Mouse (Mus musculus) stomach, postnatal 0 days (tissue): Measurements from ENCODE around the gene Rpap3. TPM values are rescaled to one million over a fixed set of nuclear protein-coding genes. Genes with fewer than 3 reads are reported as not detected.

Experiments
- ATAC-seq: fragments of 200-750 bp; cut with Nextera tagmentation; 2 replicates; pipeline ENCODE4 v1.8.0; 2017; ENCODE audit not compliant: low FRiP score, low TSS enrichment
- DNase-seq: peaks from one replicate; pipeline ENCODE4 v3.0.0-alpha.2; 2016; ENCODE audit warnings: low spot score
- H3K27ac ChIP-seq: fragments of 300-500 bp; sonication (generic); replicated peaks from 2 replicates; pipeline ENCODE4 v1.5.1; 2014; ENCODE audit warnings: mild to moderate bottlenecking, control low read depth
- H3K27me3 ChIP-seq: fragments of 300-500 bp; sonication (generic); 2 replicates; pipeline ENCODE4 v1.6.1; 2014; ENCODE audit warnings: low read length; ENCODE audit not compliant: control insufficient read depth, insufficient read depth
- H3K36me3 ChIP-seq: fragments of 300-500 bp; sonication (generic); 2 replicates; pipeline ENCODE4 v1.6.1; 2014; ENCODE audit warnings: low read length, mixed read lengths; ENCODE audit not compliant: control insufficient read depth, insufficient read depth
- H3K4me1 ChIP-seq: fragments of 300-500 bp; sonication (generic); replicated peaks from 2 replicates; pipeline ENCODE4 v1.6.1; 2014; ENCODE audit warnings: antibody characterized with exemption; ENCODE audit not compliant: control insufficient read depth, insufficient read depth
- H3K4me2 ChIP-seq: fragments of 300-500 bp; sonication (generic); replicated peaks from 2 replicates; pipeline ENCODE4 v1.6.1; 2014; ENCODE audit warnings: low read depth, mild to moderate bottlenecking, control low read depth, moderate library complexity
- H3K4me3 ChIP-seq: fragments of 300-500 bp; sonication (generic); 2 replicates; pipeline ENCODE4 v1.5.1; 2014; ENCODE audit warnings: low read depth, low read length, control low read depth
- H3K9ac ChIP-seq: fragments of 300-500 bp; sonication (generic); 2 replicates; pipeline ENCODE4 v1.6.1; 2014; ENCODE audit warnings: mild to moderate bottlenecking, low read length, control low read depth, mixed read lengths
- H3K9me3 ChIP-seq: fragments of 300-500 bp; sonication (generic); 2 replicates; pipeline ENCODE4 v1.6.1; 2016; ENCODE audit warnings: low read length; ENCODE audit not compliant: control insufficient read depth
- CTCF ChIP-seq: IDR thresholded peaks from 2 replicates; pipeline ENCODE4 v1.5.1; 2016; ENCODE audit warnings: antibody characterized with exemption, low read depth, mild to moderate bottlenecking, moderate library complexity
- EP300 ChIP-seq: optimal IDR thresholded peaks from 2 replicates; pipeline ENCODE3; 2016; ENCODE audit warnings: antibody characterized with exemption
- WGBS: fragments of 180-500 bp; shearing (Covaris S2); extraction: QIAGEN DNeasy Blood & Tissue Kit; methylation state at CpG from one replicate; pipeline ENCODE4 v1.1.7; 2014; 5-methylcytosine and 5-hydroxymethylcytosine counted together
- polyA plus RNA-seq: library from polyadenylated mRNA; unstranded; fragments of >200 nt; fragmentation: Nextera tagmentation; extraction: Ambion mirVana; gene quantifications from 2 replicates; pipeline ENCODE4 v1.2.1, GENCODE M21; 2015

Gene Rpap3
- polyA plus RNA-seq, 1 experiment from 2014 or later: 13.3 TPM

DNA sequence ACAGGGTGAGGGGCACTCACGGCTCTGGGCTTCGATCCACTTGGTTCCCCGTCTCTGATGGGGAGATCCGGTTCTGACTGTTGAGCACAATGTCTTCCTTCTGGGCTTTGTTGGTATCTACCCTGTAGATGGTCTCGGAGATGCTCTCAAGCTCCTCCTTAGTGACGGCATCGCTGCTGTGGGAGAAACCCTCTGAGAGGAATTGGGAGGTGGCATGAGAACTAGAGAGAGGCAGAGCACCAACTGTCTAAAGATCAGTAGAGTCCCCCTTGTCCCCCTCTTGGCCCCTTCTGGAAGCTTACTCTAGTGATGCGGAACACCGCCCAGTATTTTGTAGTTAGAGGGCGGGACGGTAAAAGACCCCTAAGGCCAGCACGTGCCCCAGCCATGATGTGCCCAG, 13.9 kb upstream of the Rpap3 start:
- no peaks in the 10 kb centered on the region for H3K4me1 ChIP-seq
- no peak overlapping the region for H3K4me3 ChIP-seq
- ATAC-seq (no peak), DNase-seq (no peak)
- H3K9ac ChIP-seq: no peak overlapping the region
- no peaks in the 10 kb centered on the region for H3K27me3 ChIP-seq
- no peaks in the 10 kb centered on the region for H3K36me3 ChIP-seq
- H3K9me3 ChIP-seq: no peaks in the 10 kb centered on the region
- WGBS: 88% methylated on average over 12 of the region's 12 CpGs
- no peak overlapping the region; the same call in 1 of the 2 replicates for H3K27ac ChIP-seq
- H3K4me2 ChIP-seq: no peak overlapping the region
- TF ChIP-seq EP300 (no peak), CTCF (no peak)

DNA sequence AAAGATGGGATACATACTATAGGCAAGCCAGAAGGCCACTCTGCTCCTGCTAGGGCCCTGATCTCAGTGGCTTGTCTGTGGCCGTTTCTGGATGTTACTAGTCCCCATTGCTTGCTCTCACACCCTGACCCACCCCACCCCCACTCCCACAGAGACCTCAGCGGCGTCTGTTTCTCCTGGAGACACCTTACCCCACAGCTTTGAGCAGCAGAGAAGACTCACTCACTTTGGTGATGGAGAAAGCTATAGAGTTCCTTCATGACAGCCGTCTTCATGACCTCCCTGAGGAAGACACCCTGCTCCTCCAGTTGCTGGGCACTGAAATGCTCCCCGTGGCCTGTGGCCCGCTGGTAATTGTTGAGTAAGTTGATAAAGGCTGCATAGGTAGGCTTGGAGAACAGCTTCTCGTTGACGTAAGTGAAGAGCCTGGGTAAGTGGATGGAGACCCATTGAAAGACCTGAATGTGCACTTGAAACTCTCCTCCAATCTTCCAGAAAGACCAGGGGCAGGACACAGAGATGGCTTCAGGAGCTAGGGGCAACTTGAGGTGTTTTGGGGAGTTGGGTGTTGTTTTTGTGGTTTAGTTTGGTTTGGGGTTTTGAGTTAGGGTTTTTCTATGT, 13.0 kb upstream of the Rpap3 start:
- ATAC-seq: no peak
- H3K27ac ChIP-seq: no peak overlapping the region
- H3K4me2 ChIP-seq: no peak overlapping the region
- H3K4me3 ChIP-seq: no peak overlapping the region
- H3K36me3 ChIP-seq: no peaks in the 10 kb centered on the region
- WGBS: 83% methylated on average over 8 of the region's 8 CpGs
- no peaks in the 10 kb centered on the region for H3K9me3 ChIP-seq
- DNase-seq: no peak
- no peaks in the 10 kb centered on the region for H3K27me3 ChIP-seq
- H3K9ac ChIP-seq: no peak overlapping the region
- TF ChIP-seq EP300 (no peak), CTCF (no peak)
- H3K4me1 ChIP-seq: no peaks in the 10 kb centered on the region

GRCm38 (mm10) chr15:97717861-97718534, 12.4 kb upstream of the Rpap3 start:
- Histone ChIP-seq H3K4me2 (no peak overlapping the region), H3K4me3 (no peak overlapping the region), H3K27me3 (no peaks in the 10 kb centered on the region), H3K9me3 (no peaks in the 10 kb centered on the region), H3K4me1 (no peaks in the 10 kb centered on the region), H3K27ac (no peak overlapping the region), H3K36me3 (no peaks in the 10 kb centered on the region), H3K9ac (no peak overlapping the region)
- WGBS: 22% methylated on average over 12 of the region's 12 CpGs
- DNase-seq (peak; percentile 67), ATAC-seq (peak; percentile 62; the same call in 1 of the 2 replicates)
- TF ChIP-seq CTCF: peak; percentile 88
- TF ChIP-seq EP300: no peak

- H3K9ac ChIP-seq: no peak overlapping the region
- DNase-seq (no peak), ATAC-seq (no peak)
- H3K36me3 ChIP-seq: no peaks in the 10 kb centered on the region
- no peak overlapping the region for H3K4me2 ChIP-seq
- no peak overlapping the region for H3K4me3 ChIP-seq
- H3K9me3 ChIP-seq: no peaks in the 10 kb centered on the region
- WGBS: 82% methylated on average over 11 of the region's 11 CpGs
- TF ChIP-seq EP300: no peak
- no peak for TF ChIP-seq CTCF
- H3K27ac ChIP-seq: no peak overlapping the region
- H3K4me1 ChIP-seq: no peaks in the 10 kb centered on the region
- no peaks in the 10 kb centered on the region for H3K27me3 ChIP-seq
These were observed 11.2 kb upstream of the Rpap3 start for GRCm38 (mm10) chr15:97716782-97717181.

DNA sequence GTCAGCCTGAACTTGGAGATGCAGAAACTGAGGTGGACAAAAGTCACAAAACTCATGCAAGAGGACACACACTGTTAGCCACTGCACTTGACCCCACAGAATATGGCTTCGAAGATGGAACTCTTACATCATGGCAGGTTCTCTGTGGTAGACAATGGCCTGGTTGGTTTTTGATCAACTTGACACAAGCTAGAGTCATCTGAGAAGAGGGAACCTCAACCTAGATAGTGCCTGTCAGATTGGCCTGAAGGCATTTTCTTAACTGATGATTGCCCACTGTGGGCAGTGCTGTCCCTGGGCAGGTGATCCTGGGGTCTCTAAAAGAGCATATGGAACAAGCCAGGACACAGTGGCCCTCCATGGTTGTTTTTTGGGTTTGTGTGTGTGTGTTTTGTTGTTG, 10.1 kb upstream of the Rpap3 start:
- H3K36me3 ChIP-seq: no peaks in the 10 kb centered on the region
- no peak for DNase-seq
- no peak overlapping the region for H3K9ac ChIP-seq
- H3K4me3 ChIP-seq: no peak overlapping the region
- no peak overlapping the region for H3K27ac ChIP-seq
- no peaks in the 10 kb centered on the region for H3K9me3 ChIP-seq
- no peaks in the 10 kb centered on the region for H3K27me3 ChIP-seq
- H3K4me2 ChIP-seq: no peak overlapping the region
- no peaks in the 10 kb centered on the region for H3K4me1 ChIP-seq
- TF ChIP-seq CTCF: no peak
- no peak for TF ChIP-seq EP300
- WGBS: 97% methylated on average over 1 of the region's 1 CpGs
- no peak for ATAC-seq

GRCm38 (mm10) chr15:97715083-97715482, 9.5 kb upstream of the Rpap3 start:
- WGBS: 84% methylated on average over 8 of the region's 8 CpGs
- H3K36me3 ChIP-seq: no peaks in the 10 kb centered on the region
- H3K27ac ChIP-seq: no peak overlapping the region
- H3K4me3 ChIP-seq: no peak overlapping the region
- H3K9ac ChIP-seq: no peak overlapping the region
- no peak for TF ChIP-seq CTCF
- no peak for TF ChIP-seq EP300
- DNase-seq (no peak), ATAC-seq (no peak)
- H3K27me3 ChIP-seq: no peaks in the 10 kb centered on the region
- no peaks in the 10 kb centered on the region for H3K9me3 ChIP-seq
- H3K4me1 ChIP-seq: no peaks in the 10 kb centered on the region
- no peak overlapping the region for H3K4me2 ChIP-seq
